Mouse (Mus musculus) ES-E14 (cell line): ENCODE data around the gene Plekhg1.

ENCODE experiments used
- HCFC1 ChIP-seq: IDR thresholded peaks from 2 replicates; pipeline ENCODE4 v1.6.1; 2012; ENCODE audit warnings: low read length, inconsistent platforms, borderline replicate concordance; ENCODE audit not compliant: insufficient read depth
- ZNF384 ChIP-seq: IDR thresholded peaks from 2 replicates; pipeline ENCODE4 v1.6.1; 2012; ENCODE audit warnings: low read depth, low read length, inconsistent platforms

DNA sequence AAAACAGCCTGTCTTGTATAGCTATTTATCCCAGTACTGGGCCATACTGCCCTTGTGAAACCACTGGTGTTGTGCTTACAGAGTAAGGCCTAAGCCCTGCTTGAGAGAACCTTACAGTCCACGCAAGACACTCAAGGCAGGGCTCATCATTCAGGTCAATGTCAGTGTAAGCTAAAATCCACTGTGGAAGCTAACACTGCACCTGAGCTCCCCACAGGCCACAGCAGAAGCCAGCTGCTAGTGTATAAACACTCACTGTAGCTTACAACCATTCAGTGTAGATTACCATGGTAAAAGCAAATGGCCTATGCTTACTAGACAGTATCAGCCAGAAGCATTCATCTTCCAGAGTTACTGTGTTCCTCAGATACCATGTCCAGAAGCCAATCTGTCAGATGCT, 90.5 kb downstream of the Plekhg1 start:
- TF ChIP-seq HCFC1 = no peak
- no peak for TF ChIP-seq ZNF384
